In the genomic region with DNA sequence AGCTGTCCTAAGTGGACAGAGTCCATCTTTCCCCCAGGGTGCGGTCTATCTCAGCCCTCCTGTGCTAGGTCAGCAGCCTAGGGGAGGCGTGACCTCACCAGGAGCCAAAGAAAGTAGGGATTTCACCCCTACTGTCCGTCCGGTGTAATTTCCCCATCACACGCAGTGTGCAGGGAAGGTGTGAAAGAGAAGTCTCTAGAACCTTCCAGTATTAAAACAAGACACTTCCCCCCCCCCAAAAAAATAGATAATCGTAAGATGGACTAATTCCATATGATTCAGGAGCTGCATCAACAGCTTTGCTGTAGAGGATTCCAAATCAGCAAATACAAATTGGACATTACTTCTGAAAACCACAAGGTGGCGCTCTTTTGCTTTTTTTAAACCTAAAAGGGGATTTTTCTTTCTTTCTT, we compare ENCODE assay signal across 9 mouse cellular contexts. TPM values are rescaled to one million over a fixed set of nuclear protein-coding genes. Genes with fewer than 3 reads are reported as not detected.
DNase-seq lines count a peak whose midpoint lies in the region; ATAC-seq lines count a peak whose summit lies in the region.
"Had no signal": no experiment of that assay in that cellular context is flagged by ENCODE, and none has a peak within 500 bp of the region (broad histone marks: within the 10 kb centered on the region; RNA-seq: fewer than 3 reads in every experiment).

No protein-coding gene starts in this region.

- H3K9ac ChIP-seq in forebrain, embryonic 11.5 days (ENCODE audit: low read length), result no peak overlapping the region
- no peak overlapping the region for H3K9ac ChIP-seq in embryonic facial prominence, embryonic 12.5 days
- no peak overlapping the region for H3K9ac ChIP-seq in limb, embryonic 12.5 days (replicated peaks)
- H3K9ac ChIP-seq: limb, embryonic 15.5 days had no signal

- no peak overlapping the region for H3K27ac ChIP-seq in forebrain, embryonic 11.5 days (ENCODE audit: low read depth, low read length)
- no peak overlapping the region for H3K27ac ChIP-seq in forebrain, embryonic 10.5 days
- no peak overlapping the region for H3K27ac ChIP-seq in embryonic facial prominence, embryonic 12.5 days
- no peak overlapping the region for H3K27ac ChIP-seq in limb, embryonic 12.5 days
- H3K27ac ChIP-seq: limb, embryonic 15.5 days had no signal

- H3K27me3 ChIP-seq in forebrain, embryonic 11.5 days (ENCODE audit: control insufficient read depth, insufficient read depth, low read length), result no peaks in the 10 kb centered on the region
- peaks cover 18% of the 10 kb centered on the region for H3K27me3 ChIP-seq in forebrain, embryonic 10.5 days (ENCODE audit: poor library complexity, severe bottlenecking)
- H3K27me3 ChIP-seq in embryonic facial prominence, embryonic 12.5 days, result no peaks in the 10 kb centered on the region
- peaks cover 20% of the 10 kb centered on the region for H3K27me3 ChIP-seq in limb, embryonic 12.5 days

- ATAC-seq in forebrain, embryonic 11.5 days (replicated peaks; ENCODE audit: low FRiP score), result no peak; the same call in 1 of the 2 replicates
- ATAC-seq in embryonic facial prominence, embryonic 12.5 days (ENCODE audit: insufficient number of reproducible peaks, insufficient read depth, low FRiP score, low TSS enrichment), result no peak
- no peak for ATAC-seq in limb, embryonic 12.5 days (ENCODE audit: insufficient number of reproducible peaks, insufficient read depth, low FRiP score, low TSS enrichment, low read depth)

- WGBS in forebrain, embryonic 11.5 days, result 20% methylated on average over 7 of the region's 7 CpGs
- 23% methylated on average over 7 of the region's 7 CpGs for WGBS in forebrain, embryonic 10.5 days
- 15% methylated on average over 7 of the region's 7 CpGs for WGBS in embryonic facial prominence, embryonic 12.5 days
- 20% methylated on average over 7 of the region's 7 CpGs for WGBS in limb, embryonic 12.5 days

- DNase-seq in forebrain, embryonic 11.5 days (ENCODE audit: low spot score), result no peak
- DNase-seq in forebrain, embryonic 10.5 days (ENCODE audit: extremely low spot score, low spot score), result no peak
- peak; percentile 33 for DNase-seq in CD4-positive helper T cell, adult 2 months (ENCODE audit: low read depth, low spot score)
- peak; percentile 62 for DNase-seq in retina, postnatal 1 day
- DNase-seq in left cerebral cortex, adult 11 months (ENCODE audit: low spot score), result no peak
- DNase-seq in gastrocnemius, postnatal 25 days, result no peak

- H3K36me3 ChIP-seq in forebrain, embryonic 11.5 days (ENCODE audit: control insufficient read depth, insufficient read depth, low read length), result no peaks in the 10 kb centered on the region
- H3K36me3 ChIP-seq in forebrain, embryonic 10.5 days (replicated peaks), result no peaks in the 10 kb centered on the region
- H3K36me3 ChIP-seq in embryonic facial prominence, embryonic 12.5 days, result no peaks in the 10 kb centered on the region
- no peaks in the 10 kb centered on the region for H3K36me3 ChIP-seq in limb, embryonic 12.5 days
- H3K36me3 ChIP-seq: limb, embryonic 15.5 days had no signal

- 0 out of 2 replicates have a peak overlapping the region, but pooled peaks have one; percentile 6 for H3K4me2 ChIP-seq in forebrain, embryonic 11.5 days (ENCODE audit: low read depth, low read length, severe bottlenecking)
- H3K4me2 ChIP-seq in embryonic facial prominence, embryonic 12.5 days (replicated peaks), result 0 out of 2 replicates have a peak overlapping the region, but pooled peaks have one; percentile 13
- H3K4me2 ChIP-seq in limb, embryonic 12.5 days, result peak overlapping the region; percentile 24; the same call in 1 of the 2 replicates
- H3K4me2 ChIP-seq: limb, embryonic 15.5 days had no signal

- H3K4me1 ChIP-seq in forebrain, embryonic 11.5 days (replicated peaks; ENCODE audit: control insufficient read depth, insufficient read depth, low read length), result no peaks in the 10 kb centered on the region; the same call in 1 of the 2 replicates
- H3K4me1 ChIP-seq in forebrain, embryonic 10.5 days, result peaks cover 10% of the 10 kb centered on the region
- 0 out of 2 replicates have a peak, but pooled peaks cover under 1% of the 10 kb centered on the region for H3K4me1 ChIP-seq in embryonic facial prominence, embryonic 12.5 days
- H3K4me1 ChIP-seq in limb, embryonic 12.5 days (replicated peaks), result peaks cover 15% of the 10 kb centered on the region; the same call in 1 of the 2 replicates

- no peaks in the 10 kb centered on the region for H3K9me3 ChIP-seq in forebrain, embryonic 11.5 days (ENCODE audit: control insufficient read depth, low read length)
- H3K9me3 ChIP-seq in forebrain, embryonic 10.5 days, result no peaks in the 10 kb centered on the region
- H3K9me3 ChIP-seq in embryonic facial prominence, embryonic 12.5 days, result no peaks in the 10 kb centered on the region
- no peaks in the 10 kb centered on the region for H3K9me3 ChIP-seq in limb, embryonic 12.5 days
- H3K9me3 ChIP-seq: limb, embryonic 15.5 days had no signal

- no peak overlapping the region for H3K4me3 ChIP-seq in forebrain, embryonic 11.5 days (ENCODE audit: low read depth, low read length)
- H3K4me3 ChIP-seq in forebrain, embryonic 10.5 days, result no peak overlapping the region
- H3K4me3 ChIP-seq in embryonic facial prominence, embryonic 12.5 days, result no peak overlapping the region
- H3K4me3 ChIP-seq in limb, embryonic 12.5 days (replicated peaks), result no peak overlapping the region
- H3K4me3 ChIP-seq: limb, embryonic 15.5 days had no signal

RNA-seq across cellular contexts. Expression of gene Intu, which starts 7.7 kb away (rescaled TPM):
- polyA plus RNA-seq in forebrain, embryonic 11.5 days (2014; fragmentation: Nextera tagmentation; extraction: Ambion mirVana), result 8.2 and 10.0 TPM in 2 replicates
- 8.0 and 9.4 TPM in 2 replicates for polyA plus RNA-seq in forebrain, embryonic 10.5 days (2016; fragmentation: Nextera tagmentation; extraction: Ambion mirVana)
- polyA plus RNA-seq in embryonic facial prominence, embryonic 12.5 days (2016; fragmentation: Nextera tagmentation; extraction: Ambion mirVana), result 3.9 and 4.1 TPM in 2 replicates
- polyA plus RNA-seq in limb, embryonic 12.5 days (2016; fragmentation: Nextera tagmentation; extraction: Ambion mirVana), result 3.6 and 3.8 TPM in 2 replicates
- total RNA-seq in gastrocnemius, postnatal 25 days (2021), result 1 to 10 TPM in 1 of 2 experiments, under 1 TPM in 1; 0.92 to 1.5 TPM

Comparison
In these comparisons a context has a peak if more than half of its experiments do, and no peak if none do; other contexts are left out.
1. DNase-seq: peak in CD4-positive helper T cell, adult 2 months (single experiment) and retina, postnatal 1 day (single experiment); none in forebrain, embryonic 11.5 days (single experiment), forebrain, embryonic 10.5 days (single experiment), left cerebral cortex, adult 11 months (single experiment) and gastrocnemius, postnatal 25 days (single experiment).
2. Peak in every context shown above with its lines, with median percentiles within 50 percentile points of each other: H3K4me2 ChIP-seq.